Mouse (Mus musculus) hindbrain, embryonic 13.5 days (tissue): Measurements from ENCODE around the gene Eif4b. TPM values are rescaled to one million over a fixed set of nuclear protein-coding genes. Genes with fewer than 3 reads are reported as not detected.

Experiments used
- ATAC-seq: fragments of 200-750 bp; cut with Nextera tagmentation; 2 replicates; pipeline ENCODE4 v1.8.0; 2017; ENCODE audit warnings: moderate TSS enrichment; ENCODE audit not compliant: low FRiP score
- H3K27ac ChIP-seq: fragments of 300-500 bp; sonication (generic); 2 replicates; pipeline ENCODE4 v1.5.1; 2015; ENCODE audit warnings: inconsistent platforms, mild to moderate bottlenecking, moderate library complexity
- H3K27me3 ChIP-seq: fragments of 300-500 bp; sonication (generic); 2 replicates; pipeline ENCODE4 v1.6.1; 2015; ENCODE audit warnings: mild to moderate bottlenecking, inconsistent platforms
- H3K36me3 ChIP-seq: fragments of 300-500 bp; sonication (generic); 2 replicates; pipeline ENCODE4 v1.6.1; 2015; ENCODE audit warnings: mild to moderate bottlenecking, inconsistent platforms
- H3K4me1 ChIP-seq: fragments of 300-500 bp; sonication (generic); replicated peaks from 2 replicates; pipeline ENCODE4 v1.6.1; 2015; ENCODE audit warnings: inconsistent platforms
- H3K4me2 ChIP-seq: fragments of 300-500 bp; sonication (generic); 2 replicates; pipeline ENCODE4 v1.6.1; 2015; ENCODE audit warnings: inconsistent platforms, mild to moderate bottlenecking, moderate library complexity
- H3K4me3 ChIP-seq: fragments of 300-500 bp; sonication (generic); 2 replicates; pipeline ENCODE4 v1.5.1; 2015; ENCODE audit warnings: mild to moderate bottlenecking, inconsistent platforms
- H3K9ac ChIP-seq: fragments of 300-500 bp; sonication (generic); 2 replicates; pipeline ENCODE4 v1.6.1; 2015; ENCODE audit warnings: mild to moderate bottlenecking, inconsistent platforms
- H3K9me3 ChIP-seq: fragments of 300-500 bp; sonication (generic); 2 replicates; pipeline ENCODE4 v1.6.1; 2016; ENCODE audit warnings: inconsistent platforms
- WGBS: fragments of 180-500 bp; shearing (Covaris S2); methylation state at CpG from one replicate; pipeline ENCODE4 v1.1.7; 2015; 5-methylcytosine and 5-hydroxymethylcytosine counted together
- polyA plus RNA-seq: library from polyadenylated mRNA; unstranded; fragments of >200 nt; fragmentation: Nextera tagmentation; extraction: Ambion mirVana; gene quantifications from 2 replicates; pipeline ENCODE4 v1.2.1, GENCODE M21; 2015

Eif4b gene
- polyA plus RNA-seq: 82.3 and 82.9 TPM in 2 replicates

- H3K27ac ChIP-seq: peak within 1 kb of the TSS; percentile 98
- no peaks in the 10 kb centered on the region for H3K36me3 ChIP-seq
- peak within 1 kb of the TSS; percentile 90 for H3K4me3 ChIP-seq
- peaks cover 24% of the 10 kb centered on the region for H3K4me1 ChIP-seq
- peak within 1 kb of the TSS; percentile 92 for H3K4me2 ChIP-seq
- under 1% methylated on average over 52 of the region's 58 CpGs for WGBS
- peaks cover 16% of the 10 kb centered on the region for H3K27me3 ChIP-seq
- no peaks in the 10 kb centered on the region for H3K9me3 ChIP-seq
- peak within 1 kb of the TSS; percentile 93 for H3K9ac ChIP-seq
- ATAC-seq: peak; percentile 94
These were observed at the start of gene Eif4b for GRCm38 (mm10) chr15:102073559-102074069. Gene Eif4b, plus strand, starts transcription at chr15:102073773.

GRCm38 (mm10) chr15:102023888-102024287, 49.7 kb upstream of the Eif4b start:
- Histone ChIP-seq H3K4me1 (peaks cover 26% of the 10 kb centered on the region), H3K4me2 (no peak overlapping the region), H3K27ac (no peak overlapping the region), H3K36me3 (no peaks in the 10 kb centered on the region), H3K27me3 (peaks cover 55% of the 10 kb centered on the region), H3K9me3 (no peaks in the 10 kb centered on the region), H3K9ac (no peak overlapping the region), H3K4me3 (no peak overlapping the region)
- no peak for ATAC-seq
- WGBS: 75% methylated on average over 8 of the region's 8 CpGs

- no peak for ATAC-seq
- Histone ChIP-seq H3K9me3 (no peaks in the 10 kb centered on the region), H3K4me2 (peak overlapping the region; percentile 31), H3K4me1 (peaks cover 26% of the 10 kb centered on the region), H3K27ac (no peak overlapping the region), H3K9ac (peak overlapping the region; percentile 39; the same call in 1 of the 2 replicates), H3K36me3 (no peaks in the 10 kb centered on the region), H3K27me3 (peaks cover 69% of the 10 kb centered on the region), H3K4me3 (no peak overlapping the region)
- WGBS: 7% methylated on average over 22 of the region's 22 CpGs
These were observed 48.3 kb upstream of the Eif4b start for GRCm38 (mm10) chr15:102025136-102025872.

DNA sequence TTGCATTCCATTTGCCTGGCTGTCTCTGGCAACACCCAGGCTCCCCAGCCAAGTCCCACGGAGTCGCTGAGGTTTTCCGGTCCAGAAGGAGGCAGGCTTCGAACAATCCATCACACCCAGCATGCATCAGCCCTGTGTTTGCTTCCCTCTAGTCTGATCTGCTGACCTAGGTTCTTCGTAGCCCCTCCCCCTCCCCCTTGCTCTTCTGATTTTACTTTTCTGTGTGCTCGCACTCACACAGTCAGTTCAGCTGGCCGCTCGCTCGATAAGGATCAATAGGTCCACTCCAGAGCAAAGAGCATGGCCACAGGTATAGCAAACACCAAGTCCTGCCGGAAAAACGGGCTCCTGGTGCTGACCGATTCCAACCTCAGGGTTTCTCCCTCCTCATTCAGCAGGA, 47.1 kb upstream of the Eif4b start:
- no peaks in the 10 kb centered on the region for H3K36me3 ChIP-seq
- H3K9ac ChIP-seq: no peak overlapping the region
- no peak overlapping the region for H3K27ac ChIP-seq
- ATAC-seq: no peak
- no peak overlapping the region for H3K4me3 ChIP-seq
- H3K27me3 ChIP-seq: peaks cover 74% of the 10 kb centered on the region
- H3K4me1 ChIP-seq: peaks cover 26% of the 10 kb centered on the region
- WGBS: 9% methylated on average over 12 of the region's 12 CpGs
- no peaks in the 10 kb centered on the region for H3K9me3 ChIP-seq
- H3K4me2 ChIP-seq: 0 out of 2 replicates have a peak overlapping the region, but pooled peaks have one; percentile 13

- WGBS: 3% methylated on average over 28 of the region's 28 CpGs
- Histone ChIP-seq H3K9me3 (no peaks in the 10 kb centered on the region), H3K36me3 (no peaks in the 10 kb centered on the region), H3K4me2 (peak within 1 kb of the TSS; percentile 44), H3K27ac (no peak within 1 kb of the TSS), H3K9ac (peak within 1 kb of the TSS; percentile 19; the same call in 1 of the 2 replicates), H3K4me3 (peak within 1 kb of the TSS; percentile 18), H3K27me3 (peaks cover 75% of the 10 kb centered on the region), H3K4me1 (peaks cover 23% of the 10 kb centered on the region)
- ATAC-seq: no peak
These were observed 45.5 kb upstream of the Eif4b start, which contains the start of gene Krt18 for GRCm38 (mm10) chr15:102028040-102028439. Gene Krt18, plus strand, starts transcription at chr15:102028180.

DNA sequence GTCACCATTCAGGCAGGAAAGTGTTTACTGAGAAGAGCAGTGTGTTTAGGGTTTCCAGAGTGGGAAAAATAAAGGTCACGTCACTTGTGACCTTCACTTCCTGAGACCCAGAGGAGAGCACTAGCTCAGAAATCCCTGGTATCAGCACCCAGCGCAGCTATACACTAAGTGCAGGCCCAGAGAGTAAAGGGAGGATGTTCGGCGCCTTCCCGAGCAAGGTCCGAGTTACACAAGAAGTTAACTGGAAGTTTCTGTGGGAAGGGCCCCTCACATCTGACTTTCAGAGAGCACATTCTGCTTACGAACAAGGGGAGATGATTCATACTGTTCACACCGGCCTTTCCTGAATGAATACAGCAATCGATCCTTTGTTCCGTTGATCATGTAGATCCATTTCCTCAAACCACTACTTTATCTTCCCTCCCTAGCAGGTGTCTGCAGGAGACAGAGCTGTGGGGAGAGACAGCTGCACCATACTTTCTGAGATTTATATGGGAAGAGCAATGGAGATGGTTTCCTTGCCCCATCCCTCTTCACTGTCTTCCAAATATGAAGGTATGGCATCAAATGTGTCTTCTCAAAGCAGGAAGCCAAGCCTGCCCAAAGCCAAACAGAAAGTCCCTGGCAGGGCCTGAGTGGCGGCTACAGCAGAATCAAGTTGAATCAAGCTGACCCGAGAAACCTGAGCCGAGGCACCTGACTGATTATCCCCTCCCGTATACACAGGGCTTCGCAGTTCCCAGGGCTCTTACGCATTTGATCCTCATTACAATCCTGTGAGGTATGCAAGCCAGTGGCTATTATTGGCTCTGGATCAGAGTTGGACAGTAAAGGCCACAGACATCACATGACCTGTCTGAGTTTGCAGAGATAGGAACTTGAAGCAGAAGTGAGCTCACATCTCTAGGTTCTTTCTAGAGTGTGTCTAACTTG, 39.2 kb upstream of the Eif4b start:
- no peaks in the 10 kb centered on the region for H3K4me1 ChIP-seq
- no peak overlapping the region for H3K9ac ChIP-seq
- WGBS: 76% methylated on average over 16 of the region's 16 CpGs
- no peak overlapping the region for H3K4me3 ChIP-seq
- H3K4me2 ChIP-seq: no peak overlapping the region
- H3K9me3 ChIP-seq: no peaks in the 10 kb centered on the region
- peaks cover 15% of the 10 kb centered on the region for H3K27me3 ChIP-seq
- no peak overlapping the region for H3K27ac ChIP-seq
- ATAC-seq: no peak
- H3K36me3 ChIP-seq: no peaks in the 10 kb centered on the region

DNA sequence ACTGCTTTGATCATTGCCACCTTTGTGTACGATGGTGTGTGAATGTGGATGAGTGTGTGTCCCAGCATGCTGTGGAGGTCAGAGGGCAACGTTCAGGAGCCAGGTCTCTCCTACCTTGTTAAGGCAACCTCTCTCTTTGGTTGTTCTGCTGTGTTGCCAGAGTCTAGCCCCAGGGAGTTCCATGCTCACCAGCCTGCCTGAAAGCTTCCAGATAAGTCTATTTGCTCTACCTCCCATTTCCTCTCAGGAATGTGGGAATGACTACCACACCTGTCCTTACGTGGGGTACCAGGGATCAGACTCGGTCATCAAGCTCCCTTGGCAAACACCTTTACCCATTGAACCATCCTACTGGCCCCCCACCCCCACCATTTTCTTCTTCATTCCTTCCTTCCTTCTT, 33.3 kb upstream of the Eif4b start:
- H3K27ac ChIP-seq: no peak overlapping the region
- H3K4me1 ChIP-seq: no peaks in the 10 kb centered on the region
- no peaks in the 10 kb centered on the region for H3K9me3 ChIP-seq
- WGBS: 80% methylated on average over 4 of the region's 4 CpGs
- H3K4me2 ChIP-seq: no peak overlapping the region
- no peak for ATAC-seq
- no peak overlapping the region for H3K9ac ChIP-seq
- H3K27me3 ChIP-seq: no peaks in the 10 kb centered on the region
- no peak overlapping the region for H3K4me3 ChIP-seq
- no peaks in the 10 kb centered on the region for H3K36me3 ChIP-seq

DNA sequence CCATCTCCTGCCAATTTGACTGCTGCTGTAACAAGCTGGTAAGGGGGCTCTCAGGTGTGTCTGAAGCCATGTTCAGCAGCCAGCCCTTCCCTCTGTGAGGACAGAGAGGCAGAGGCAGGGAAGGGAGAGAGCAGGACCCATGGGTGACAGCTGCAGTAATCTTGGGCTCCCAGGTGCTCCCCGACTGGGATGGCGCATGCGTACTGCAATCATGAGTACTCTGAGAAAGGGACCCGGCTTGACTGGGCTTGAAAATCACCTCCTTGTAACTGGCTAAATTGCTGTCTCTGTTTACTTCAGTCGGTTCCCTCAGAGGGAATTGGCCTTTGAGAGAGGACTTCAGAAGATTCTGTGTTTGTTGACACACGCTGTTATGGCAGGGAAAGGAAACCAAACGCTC, 31.6 kb upstream of the Eif4b start:
- no peaks in the 10 kb centered on the region for H3K36me3 ChIP-seq
- H3K9ac ChIP-seq: no peak overlapping the region
- H3K27ac ChIP-seq: no peak overlapping the region
- no peak for ATAC-seq
- no peaks in the 10 kb centered on the region for H3K4me1 ChIP-seq
- no peak overlapping the region for H3K4me2 ChIP-seq
- no peaks in the 10 kb centered on the region for H3K27me3 ChIP-seq
- WGBS: 85% methylated on average over 7 of the region's 7 CpGs
- no peak overlapping the region for H3K4me3 ChIP-seq
- H3K9me3 ChIP-seq: no peaks in the 10 kb centered on the region

DNA sequence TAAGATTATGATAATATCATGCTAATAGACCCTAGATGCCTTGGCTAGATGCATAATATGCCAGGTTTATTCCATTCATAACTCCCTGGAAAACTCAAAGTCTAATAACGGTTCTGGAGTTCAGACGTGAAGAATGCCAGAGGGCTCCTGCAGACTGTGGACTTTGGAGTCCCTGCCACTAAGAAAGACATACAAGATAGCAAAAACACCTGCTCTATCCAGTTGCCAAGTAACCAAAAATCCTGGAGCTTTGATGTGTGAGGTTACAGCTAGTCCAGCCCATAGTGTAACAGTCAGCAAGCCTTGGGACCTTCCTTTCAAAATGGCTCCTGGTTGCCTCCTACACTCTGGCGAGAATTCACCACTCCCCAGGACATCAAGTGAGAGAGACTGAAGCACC, 28.8 kb upstream of the Eif4b start:
- Histone ChIP-seq H3K27me3 (no peaks in the 10 kb centered on the region), H3K9ac (no peak overlapping the region)

DNA sequence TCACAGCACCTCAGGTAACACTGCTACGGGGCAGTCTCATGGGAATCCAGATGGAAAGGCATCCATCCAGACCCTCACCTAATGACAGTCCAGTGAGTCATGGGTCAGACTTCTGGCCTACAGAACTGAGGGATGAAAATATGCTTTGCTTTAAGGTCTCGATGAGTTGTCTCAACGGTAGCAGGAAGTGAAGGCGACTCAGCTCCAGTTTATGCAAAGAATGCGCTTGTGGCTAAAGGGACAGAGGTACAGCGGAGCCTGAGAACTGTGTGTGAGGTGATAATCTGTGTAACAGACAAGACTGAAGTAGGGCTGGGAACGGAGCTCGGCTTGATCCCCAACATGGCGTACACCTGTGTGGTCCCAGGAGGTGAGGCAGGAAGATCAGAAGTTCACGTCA, 27.9 kb upstream of the Eif4b start:
- WGBS: 93% methylated on average over 10 of the region's 10 CpGs
- no peak overlapping the region for H3K4me3 ChIP-seq
- no peak overlapping the region for H3K9ac ChIP-seq
- no peaks in the 10 kb centered on the region for H3K9me3 ChIP-seq
- no peaks in the 10 kb centered on the region for H3K36me3 ChIP-seq
- no peaks in the 10 kb centered on the region for H3K4me1 ChIP-seq
- no peak overlapping the region for H3K4me2 ChIP-seq
- no peak overlapping the region for H3K27ac ChIP-seq
- no peak for ATAC-seq
- no peaks in the 10 kb centered on the region for H3K27me3 ChIP-seq

More for the DNA sequence above, 28.8 kb upstream of the Eif4b start:
- H3K27ac ChIP-seq: no peak overlapping the region
- H3K4me3 ChIP-seq: no peak overlapping the region
- H3K4me2 ChIP-seq: no peak overlapping the region
- no peak for ATAC-seq
- no peaks in the 10 kb centered on the region for H3K36me3 ChIP-seq
- no peaks in the 10 kb centered on the region for H3K9me3 ChIP-seq
- H3K4me1 ChIP-seq: no peaks in the 10 kb centered on the region
- WGBS: 83% methylated on average over 3 of the region's 3 CpGs

DNA sequence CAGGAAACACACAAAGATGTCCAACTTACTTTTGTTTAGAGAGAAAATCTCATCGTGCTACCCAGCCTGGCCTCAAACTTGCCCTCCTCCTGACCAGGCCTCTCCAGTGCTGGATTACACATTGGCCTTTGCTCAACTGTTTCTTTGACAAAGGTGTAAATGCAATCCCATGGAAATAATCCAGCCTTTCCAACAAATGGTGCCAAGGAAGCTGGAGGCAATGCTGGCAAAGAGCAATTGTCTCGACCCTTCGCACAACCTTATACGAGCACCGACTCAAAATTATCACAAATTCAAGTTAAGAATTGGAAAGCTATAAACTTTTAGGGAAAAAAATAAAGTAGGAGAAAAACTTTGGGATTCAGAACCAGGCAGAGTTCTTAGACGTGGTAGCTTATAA, 25.6 kb upstream of the Eif4b start:
- Histone ChIP-seq H3K27ac (no peak overlapping the region), H3K9me3 (no peaks in the 10 kb centered on the region), H3K27me3 (no peaks in the 10 kb centered on the region), H3K4me2 (no peak overlapping the region), H3K4me3 (no peak overlapping the region), H3K4me1 (peaks cover 7% of the 10 kb centered on the region; the same call in 1 of the 2 replicates), H3K36me3 (no peaks in the 10 kb centered on the region), H3K9ac (no peak overlapping the region)
- WGBS: 91% methylated on average over 6 of the region's 6 CpGs
- no peak for ATAC-seq

GRCm38 (mm10) chr15:102049871-102050270, 23.7 kb upstream of the Eif4b start:
- H3K27me3 ChIP-seq: no peaks in the 10 kb centered on the region
- H3K4me1 ChIP-seq: peaks cover 7% of the 10 kb centered on the region; the same call in 1 of the 2 replicates
- no peak overlapping the region for H3K9ac ChIP-seq
- no peak for ATAC-seq
- H3K27ac ChIP-seq: no peak overlapping the region
- no peak overlapping the region for H3K4me3 ChIP-seq
- H3K36me3 ChIP-seq: no peaks in the 10 kb centered on the region
- H3K9me3 ChIP-seq: no peaks in the 10 kb centered on the region
- no peak overlapping the region for H3K4me2 ChIP-seq
